Mouse (Mus musculus) embryo, embryonic 10.5 days (tissue): ENCODE data around the gene St13.

Experiments used
- DNase-seq: peaks from one replicate; pipeline ENCODE4 v3.0.0-alpha.2; 2015; ENCODE audit warnings: low spot score

St13 gene

DNA sequence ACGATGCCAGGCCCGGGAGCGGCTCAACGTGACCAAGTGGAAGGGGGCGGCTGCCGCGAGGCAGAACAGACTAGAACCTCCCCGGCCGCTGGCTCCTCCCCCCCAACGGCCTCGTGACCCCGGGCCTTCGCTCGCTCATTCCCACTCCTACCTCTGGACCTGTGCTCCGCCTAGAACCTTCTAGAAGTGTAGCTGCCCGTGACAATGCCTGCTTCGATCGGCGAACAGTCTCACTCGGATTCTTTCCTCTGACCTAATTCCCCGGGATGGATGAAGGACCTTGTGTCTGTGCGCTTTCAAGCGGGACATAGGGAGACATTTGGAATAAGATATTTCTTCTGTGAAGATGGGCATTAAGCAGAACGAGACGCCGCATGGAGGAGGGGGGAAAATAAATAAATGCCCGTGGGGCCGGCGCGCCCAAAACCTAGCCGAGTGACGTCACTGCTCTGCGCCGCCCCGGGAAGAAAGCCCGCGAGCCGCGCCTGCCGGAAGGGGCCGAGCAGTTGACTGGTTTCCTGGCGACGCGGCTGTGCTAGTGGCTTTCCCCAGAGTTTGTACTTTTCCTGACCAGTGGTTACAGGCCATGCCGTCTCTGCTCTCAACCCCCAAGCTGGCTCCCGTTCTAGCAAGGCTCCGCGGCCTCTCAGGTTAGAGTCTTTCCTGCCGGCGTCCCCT lies at the start of gene St13, which contains the start of gene Xpnpep3:
TSS of gene St13 (minus strand) at position 440 of the 678 bp plus-strand sequence.
TSS of gene Xpnpep3 (plus strand) at position 501 of the 678 bp plus-strand sequence.
- DNase-seq: peak; percentile 95

DNA sequence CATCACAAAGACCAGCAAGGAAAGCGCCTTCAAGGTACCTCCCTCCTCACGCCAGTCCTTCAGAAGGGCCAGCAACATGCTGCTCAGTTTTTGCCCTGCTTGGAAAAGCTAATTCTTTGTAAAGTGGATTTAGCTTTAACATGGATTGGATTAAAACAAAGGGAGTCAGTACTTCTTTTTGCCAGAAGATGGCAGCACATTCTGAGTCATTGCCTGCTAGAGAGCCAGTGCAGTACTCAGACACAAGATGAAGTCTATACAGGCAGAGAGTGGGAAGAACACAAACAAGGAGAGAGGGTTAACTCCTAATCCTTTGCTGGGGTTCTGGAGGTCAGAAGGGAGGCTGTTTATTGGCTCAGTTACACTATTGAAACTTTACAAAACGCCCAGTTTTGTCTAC lies 48.6 kb upstream of the St13 start:
- peak; percentile 91 for DNase-seq

DNA sequence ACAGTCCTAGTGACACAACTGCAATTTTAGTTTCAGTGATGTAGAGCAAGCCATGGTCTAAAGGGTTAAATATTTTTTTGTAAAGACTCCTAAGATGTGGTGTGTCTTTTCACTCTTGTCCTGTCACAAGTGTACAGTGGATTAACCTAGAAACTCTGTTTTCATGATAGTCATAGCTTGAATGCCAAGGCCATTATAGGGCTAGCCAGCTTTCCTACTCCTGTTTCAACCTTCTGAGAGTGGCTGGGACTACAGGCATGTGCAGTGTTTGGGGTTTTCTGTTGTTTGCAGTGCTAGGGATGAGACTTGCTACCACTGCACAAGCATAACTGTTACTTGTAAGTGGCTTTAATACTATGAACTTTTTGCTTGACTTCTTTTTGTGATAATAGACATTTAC lies 39.4 kb upstream of the St13 start:
- DNase-seq: no peak

DNA sequence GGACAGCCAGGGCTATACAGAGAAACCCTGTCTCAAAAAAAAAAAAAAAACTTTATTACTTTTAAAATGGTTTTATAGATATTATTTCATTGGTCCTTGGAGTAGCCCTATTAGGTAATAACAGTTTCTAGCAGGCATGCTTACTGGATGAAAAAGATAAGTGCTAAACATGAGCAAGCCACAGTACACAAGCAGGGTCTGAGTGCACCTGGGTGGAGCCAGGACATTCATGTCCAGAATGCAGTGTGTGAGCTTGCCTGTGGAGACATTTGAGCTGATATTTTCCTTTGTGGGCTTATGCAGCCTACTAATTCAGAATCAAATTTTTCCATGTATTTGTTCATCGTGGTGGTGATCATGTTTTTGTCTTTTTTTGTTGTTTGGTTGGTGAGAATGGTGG lies 38.5 kb upstream of the St13 start:
- DNase-seq: no peak

DNA sequence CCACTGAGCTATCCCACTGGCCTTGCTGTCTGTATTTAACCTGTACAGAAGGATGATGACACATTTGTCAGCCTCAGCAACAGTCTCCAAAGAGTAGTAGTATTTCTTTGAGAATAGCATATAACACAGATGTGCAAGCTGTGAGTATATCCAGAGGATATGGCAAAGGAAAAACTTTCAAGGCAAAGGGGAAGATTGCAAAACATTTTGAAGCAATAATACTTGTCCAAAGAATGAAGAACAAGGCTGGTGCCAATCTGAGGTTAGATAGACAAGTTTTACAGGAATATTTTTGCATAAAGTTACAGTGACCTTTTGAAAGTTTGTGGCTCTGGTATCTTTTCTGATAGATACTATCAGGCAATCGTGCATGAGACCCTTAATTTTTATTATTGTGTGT lies 31.3 kb upstream of the St13 start:
- DNase-seq: no peak

DNA sequence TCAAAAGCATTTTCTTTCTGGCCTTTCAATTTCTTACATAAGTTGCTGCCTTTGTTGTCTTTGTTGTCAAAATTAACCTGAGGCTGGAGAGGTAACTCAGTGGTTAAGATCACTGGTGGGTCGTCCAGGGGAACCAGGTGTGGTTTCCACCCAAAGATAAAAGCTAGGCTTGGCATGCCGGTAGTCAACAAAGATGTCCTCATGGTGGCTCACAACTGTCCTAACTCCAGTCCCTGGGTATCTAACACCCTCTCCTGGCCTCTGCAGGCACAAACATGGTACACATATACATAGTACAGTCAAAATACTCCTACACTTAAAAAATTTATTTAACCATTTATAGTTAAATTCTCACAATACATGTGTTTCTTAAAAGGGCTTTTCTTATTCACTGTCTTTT lies 28.1 kb upstream of the St13 start:
- DNase-seq: no peak

DNA sequence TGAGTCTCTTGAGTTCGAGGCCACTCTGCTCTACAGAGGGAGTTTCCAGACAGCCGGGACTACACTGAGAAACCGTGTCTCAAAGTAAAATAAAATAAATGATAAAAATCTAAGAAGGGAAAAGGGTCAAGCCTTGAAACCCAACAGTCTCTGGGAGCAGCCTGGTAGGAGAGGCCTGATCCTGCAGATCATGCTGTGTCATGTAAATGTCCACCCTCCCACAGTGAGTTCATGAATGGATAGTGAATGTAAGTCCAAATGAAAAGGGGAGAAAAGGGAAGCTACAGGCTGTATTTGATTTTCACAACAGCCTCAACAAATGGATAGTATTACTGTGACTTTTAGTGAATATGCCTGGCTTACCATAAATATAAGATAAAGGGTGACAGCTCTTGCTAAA lies 25.4 kb upstream of the St13 start:
- no peak for DNase-seq

DNA sequence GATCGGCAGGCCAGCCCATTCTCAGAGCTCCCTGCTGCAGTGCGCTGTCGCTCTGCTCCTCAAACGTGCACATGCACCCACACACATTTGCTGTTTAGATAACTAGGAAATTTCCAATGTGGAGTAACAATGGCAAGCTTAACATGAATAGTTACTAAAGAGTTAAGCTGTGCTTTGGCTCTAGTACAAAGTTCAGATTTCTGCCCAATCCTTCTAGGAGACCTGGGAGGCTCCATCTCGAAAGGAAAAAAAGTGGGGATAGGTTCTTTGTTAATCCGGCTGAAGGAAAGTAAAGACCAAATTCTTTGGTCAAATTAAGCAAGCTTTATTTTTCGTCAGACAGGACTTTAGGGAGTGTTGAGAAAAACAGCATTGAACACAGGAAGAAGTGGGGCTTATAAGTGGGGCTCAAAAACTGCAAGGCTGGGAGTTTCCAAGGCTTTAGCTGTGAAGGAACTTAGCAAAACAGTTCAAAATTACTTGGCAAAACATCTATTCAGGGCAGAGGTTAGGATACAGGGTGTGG lies 22.3 kb upstream of the St13 start:
- no peak for DNase-seq

DNA sequence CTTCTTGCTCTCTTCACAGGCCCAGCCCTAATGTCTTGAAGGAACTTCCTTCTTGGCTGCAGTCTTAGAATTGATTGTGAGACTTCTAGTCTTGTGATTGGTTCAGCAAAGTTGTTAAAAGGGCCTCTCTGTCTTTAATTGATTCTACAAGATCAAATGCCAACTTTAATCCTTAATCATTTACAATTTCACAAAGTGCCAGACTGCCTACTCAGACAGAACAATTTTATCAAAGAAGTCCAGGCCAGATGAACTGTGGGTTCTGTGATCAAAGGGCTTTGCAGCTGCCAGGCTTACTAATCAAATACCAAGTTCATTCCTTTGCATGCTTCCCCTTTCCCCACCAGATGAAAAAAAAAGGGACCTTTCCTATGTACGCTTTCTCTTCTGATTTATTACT lies 21.6 kb upstream of the St13 start:
- peak; percentile 15 for DNase-seq

DNA sequence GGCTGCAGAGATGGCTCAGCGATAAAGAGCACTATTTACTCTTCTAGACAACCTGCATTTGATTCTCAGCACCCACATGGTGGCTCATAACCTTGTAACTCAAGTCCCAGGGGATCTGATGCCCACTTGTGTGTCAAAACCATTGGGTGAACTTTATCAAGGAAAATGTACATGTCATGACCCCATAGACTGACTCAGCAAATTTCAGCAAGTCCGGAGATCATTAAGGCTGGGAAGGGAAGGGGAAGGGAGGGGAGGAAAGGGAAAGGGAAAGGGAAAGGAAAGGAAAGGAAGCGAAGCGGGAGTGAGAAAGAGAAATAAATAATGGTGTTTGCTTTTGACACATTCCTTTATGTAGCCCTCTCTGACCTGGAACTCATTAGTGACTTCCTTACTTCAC lies 18.2 kb upstream of the St13 start:
- DNase-seq: no peak

DNA sequence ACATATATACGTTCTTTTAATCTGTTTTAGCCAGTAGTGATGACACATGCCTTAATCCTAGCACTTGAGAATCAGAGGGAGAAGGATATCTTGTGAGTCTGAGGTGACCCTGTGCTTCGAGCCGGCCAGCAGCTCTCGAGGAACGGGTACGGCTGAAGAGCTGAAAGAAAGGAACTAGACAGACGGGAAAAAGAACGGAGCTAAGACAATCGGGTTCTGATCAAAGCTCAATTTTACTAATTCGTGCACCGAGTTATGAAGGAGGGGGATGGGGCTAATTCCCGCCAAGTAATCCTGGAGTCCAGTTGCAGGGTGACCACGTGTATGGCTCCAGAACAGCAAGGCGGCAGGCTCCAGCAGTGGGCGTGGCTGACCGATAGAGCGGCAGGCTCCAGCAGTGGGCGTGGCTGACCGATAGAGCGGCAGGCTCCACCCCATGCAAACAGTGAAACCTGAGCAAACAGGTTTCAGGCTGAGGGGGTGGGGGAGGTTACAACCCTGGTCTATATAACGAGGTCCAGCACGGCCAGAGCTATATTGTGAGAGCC lies 17.0 kb upstream of the St13 start:
- peak; percentile 77 for DNase-seq

DNA sequence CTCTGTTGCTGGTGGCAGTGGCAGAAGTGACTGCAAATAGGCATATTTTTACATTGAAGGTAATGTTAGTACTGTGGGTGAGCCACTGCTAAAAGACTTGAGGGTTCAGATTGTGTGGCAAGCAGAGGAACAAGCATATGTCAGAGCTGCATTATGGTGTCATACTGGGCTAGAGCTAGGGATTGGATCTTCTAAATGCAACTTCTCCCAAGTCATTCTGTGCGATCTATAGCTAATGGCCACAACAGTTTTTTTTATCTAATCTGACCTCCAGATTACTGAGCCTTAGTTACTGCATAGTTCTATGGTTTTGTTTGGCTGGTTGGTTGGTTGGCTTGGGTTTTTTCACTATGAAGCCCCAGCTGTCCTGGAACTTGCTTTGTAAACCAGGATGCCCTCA lies 8.3 kb upstream of the St13 start, which contains the start of gene Dnajb7:
TSS of gene Dnajb7 (minus strand) at position 101 of the 400 bp plus-strand sequence.
- no peak for DNase-seq

DNA sequence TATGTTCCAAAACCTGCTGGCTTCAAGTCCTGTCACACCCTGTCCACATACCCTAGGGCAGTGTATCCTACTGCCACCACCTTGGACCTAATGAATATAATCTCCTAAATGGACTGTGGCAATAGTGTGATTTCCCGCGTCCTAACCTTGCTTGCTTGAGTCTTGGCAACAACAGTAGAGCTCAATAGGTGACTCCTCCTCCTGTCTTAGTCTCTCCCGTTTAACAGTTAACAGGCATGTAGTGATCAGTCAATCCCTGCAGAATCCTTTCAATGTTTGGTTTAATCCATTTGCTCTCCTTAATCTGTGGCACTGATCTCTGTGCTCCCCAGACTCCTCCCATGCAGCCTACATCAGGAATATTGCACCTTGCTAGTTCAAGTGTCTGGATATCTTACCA lies 5.1 kb upstream of the St13 start:
- DNase-seq: no peak

DNA sequence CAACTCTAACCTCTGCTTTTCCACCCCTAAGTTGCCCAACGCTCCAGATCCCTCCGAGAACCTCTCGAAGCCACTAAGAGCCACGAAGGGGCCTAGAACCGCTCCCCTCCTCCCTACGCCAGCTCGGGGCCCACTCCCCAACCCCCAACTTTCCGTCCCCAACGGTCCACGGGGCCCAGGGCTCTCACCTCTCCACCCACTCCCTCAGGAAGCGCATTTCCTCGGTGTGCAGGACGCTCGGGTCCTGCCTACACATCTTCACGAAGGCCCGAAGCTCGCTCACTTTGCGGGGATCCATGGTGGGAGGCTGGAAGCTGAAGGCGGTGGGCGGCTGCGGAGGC lies 610 bp downstream of the St13 start:
- no peak for DNase-seq

DNA sequence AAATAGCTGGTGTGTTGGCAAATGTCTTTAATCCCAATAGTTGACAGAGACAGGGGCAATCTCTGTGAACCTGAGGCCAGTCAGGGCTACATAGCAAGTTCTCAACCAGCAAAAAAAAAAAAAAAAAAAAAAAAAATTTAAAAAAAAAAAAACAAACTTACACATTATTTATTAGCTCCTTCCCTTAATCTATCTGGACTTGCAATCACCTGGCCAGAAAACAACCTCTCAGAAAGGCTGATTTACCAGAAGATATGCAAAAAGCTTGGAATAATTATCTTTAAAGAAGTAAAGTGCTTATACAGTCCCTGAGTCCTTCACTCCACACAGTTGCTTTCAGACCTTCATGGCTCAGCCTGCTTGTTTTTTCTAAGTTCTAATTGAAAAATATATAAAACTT lies 1.7 kb downstream of the St13 start:
- no peak for DNase-seq

DNA sequence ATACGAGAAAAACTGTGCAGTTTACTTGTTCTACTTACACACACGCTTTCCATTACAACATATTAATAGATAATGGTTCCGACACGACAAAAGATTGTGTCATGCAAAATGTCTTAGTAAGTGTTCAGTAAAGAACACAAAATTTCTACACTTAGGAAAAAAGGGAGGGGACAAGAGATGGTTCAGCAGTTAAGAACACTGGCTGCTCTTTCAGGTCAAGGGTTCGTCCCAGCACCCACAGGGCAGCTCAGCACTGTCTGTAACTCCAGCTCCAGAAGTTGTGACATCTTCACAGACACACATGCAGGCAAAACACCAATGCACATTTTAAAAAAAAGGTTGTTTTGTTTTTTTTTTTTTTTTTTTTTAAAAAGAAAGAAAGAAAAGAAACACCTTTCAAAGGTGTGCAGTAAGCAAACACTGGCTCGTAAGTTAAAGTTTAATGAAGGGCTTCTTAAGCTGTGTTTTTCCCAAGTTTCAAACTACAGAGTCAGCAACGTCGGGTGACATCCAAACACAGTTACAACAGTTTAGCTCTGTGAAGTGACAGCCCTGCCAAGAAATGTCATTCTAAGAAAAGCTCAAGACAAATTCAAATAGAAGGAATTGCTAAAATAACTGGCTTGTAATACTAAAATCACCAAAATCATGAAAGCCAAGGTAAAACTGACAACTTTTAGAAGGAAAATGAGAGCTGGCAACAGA lies 5.5 kb downstream of the St13 start:
- DNase-seq: no peak

DNA sequence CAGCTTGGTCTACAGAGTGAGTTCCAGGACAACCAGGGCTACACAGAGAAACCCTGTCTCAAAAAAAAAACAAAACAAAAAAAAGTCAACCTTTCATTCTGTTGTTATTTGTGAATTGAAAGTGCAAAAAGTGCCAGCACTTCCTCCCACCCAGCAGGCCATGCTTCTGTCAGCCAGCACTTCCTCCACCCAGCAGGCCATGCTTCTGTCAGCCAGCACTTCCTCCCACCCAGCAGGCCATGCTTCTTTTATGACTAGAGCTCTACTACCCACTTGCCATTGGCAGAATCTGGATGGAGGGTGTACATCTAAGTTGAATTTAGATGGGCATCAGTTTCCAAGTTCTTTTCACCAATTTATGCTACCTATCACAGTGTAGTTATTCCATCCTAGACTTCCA lies 6.9 kb downstream of the St13 start:
- no peak for DNase-seq

DNA sequence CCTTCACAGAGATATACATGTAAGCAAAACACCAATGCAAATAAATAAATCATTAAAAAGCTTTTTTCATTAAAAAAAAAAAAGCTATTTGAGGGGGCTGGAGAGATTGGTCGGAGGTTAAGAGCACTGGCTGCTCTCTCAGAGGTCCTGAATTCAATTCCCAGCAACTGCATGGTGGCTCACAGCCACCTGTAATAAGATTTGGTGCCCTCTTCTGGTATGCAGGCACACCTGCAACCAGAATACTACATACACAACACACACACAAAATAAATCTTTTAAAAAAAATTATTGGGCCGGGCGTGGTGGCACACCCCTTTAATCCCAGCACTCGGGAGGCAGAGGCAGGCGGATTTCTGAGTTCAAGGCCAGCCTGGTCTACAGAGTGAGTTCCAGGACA lies 13.6 kb downstream of the St13 start:
- no peak for DNase-seq

DNA sequence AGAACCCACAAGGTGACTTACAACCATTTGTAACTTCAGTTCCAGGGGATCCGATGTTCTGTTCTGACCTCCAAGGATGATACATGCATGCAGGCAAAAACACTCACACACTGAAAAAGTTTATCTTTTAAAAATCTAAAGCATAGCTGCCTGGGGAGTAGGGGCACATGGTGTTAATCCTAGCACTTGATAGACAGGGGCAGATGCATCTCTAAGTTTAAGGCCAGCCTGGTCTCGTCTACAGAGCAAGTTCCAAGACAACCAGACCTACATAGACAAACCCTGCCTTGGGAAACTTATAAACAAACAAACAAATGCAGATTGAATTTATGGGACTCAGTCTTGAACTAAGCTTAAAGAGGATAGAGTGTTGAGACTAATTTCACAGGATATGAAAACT lies 21.0 kb downstream of the St13 start:
- DNase-seq: no peak

DNA sequence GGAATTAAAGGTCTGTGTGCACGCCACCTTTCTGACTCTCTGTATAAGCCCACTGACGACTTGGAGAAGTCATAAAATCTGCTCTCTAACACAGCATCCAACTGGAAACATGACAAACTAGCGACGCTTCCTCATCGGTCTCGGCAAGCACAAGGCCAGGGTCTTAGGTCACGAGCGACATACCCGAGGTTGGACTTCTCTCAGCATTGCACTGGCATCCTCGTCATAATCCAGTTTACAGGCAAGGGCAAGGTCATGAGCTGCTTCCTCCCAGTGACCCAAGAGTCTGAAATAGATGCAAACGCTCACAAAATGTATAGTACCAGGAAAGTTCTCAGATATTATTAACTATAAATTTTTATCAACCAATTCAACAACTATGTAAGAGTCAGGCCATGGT lies 25.3 kb downstream of the St13 start:
- no peak for DNase-seq

DNA sequence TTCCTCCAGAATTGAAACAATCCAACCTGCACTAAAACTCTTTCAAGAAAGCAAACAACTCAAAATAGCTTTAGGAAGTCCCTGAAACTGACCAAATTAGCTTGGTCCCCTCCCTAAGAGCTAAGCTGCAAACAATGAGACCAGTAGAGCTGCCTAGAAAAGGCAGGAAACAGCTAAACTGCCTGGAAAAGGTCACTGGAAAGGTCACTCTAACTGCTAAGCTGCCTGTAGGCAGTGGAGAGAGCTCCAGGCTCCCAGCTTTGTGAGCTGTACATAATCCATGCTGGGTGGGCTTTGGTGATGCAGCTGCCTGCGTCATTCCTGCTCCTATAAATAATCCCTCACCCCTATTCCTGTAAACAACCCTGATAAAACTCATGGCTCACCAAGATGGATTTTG lies 29.5 kb downstream of the St13 start:
- peak; percentile 26 for DNase-seq

DNA sequence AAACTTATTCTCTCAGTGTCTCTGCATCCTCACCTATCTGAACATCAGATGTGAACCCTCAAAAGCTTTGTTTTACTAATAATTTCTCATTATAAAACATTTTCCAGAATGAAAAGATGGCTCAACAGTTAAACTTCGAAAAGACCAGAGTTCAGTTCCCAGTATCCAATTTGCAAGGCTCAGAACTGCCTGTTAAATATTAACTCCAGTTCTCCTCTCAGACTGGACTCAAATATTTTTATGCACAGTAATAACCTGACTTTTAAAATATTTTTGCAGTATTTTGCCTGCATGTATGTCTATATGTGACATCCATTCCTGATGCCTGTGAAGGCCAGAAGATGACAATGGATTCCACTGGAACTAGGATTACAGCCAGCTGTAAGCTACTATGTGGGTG lies 31.3 kb downstream of the St13 start:
- DNase-seq: no peak

DNA sequence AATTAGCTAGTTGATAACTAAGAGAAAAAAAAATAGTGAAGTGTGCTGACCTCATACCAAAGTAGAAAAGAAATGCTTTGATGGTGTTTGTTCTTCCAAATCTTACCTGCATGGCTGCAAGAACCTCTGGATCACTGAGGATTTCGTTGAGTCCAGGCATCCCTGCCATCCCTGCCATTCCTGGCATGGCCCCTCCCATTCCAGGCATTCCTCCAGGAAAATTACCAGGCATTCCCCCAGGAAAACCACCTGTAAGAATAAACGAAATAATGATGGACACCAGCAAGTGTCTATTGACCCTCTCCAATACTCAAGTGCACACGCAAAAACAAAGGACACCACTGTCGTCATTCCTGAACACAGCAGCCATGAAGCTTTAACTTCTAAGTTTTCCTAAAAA lies 33.6 kb downstream of the St13 start:
- DNase-seq: no peak
